Mouse (Mus musculus) liver, embryonic 11.5 days (tissue): ENCODE measurements around the gene Slc30a4. TPM values are rescaled to one million over a fixed set of nuclear protein-coding genes. Genes with fewer than 3 reads are reported as not detected.

Experiments used
- ATAC-seq: fragments of 200-750 bp; cut with Nextera tagmentation; replicated peaks from 2 replicates; pipeline ENCODE4 v1.8.0; 2017; ENCODE audit warnings: moderate number of reproducible peaks, mild to moderate bottlenecking, moderate TSS enrichment, moderate library complexity; ENCODE audit not compliant: low FRiP score
- DNase-seq: peaks from one replicate; pipeline ENCODE4 v3.0.0-alpha.2; 2017; ENCODE audit warnings: low spot score
- H3K27ac ChIP-seq: fragments of 300-500 bp; sonication (generic); 2 replicates; pipeline ENCODE4 v1.5.1; 2014; ENCODE audit warnings: mild to moderate bottlenecking, low read depth, low read length, control low read depth
- H3K27me3 ChIP-seq: fragments of 300-500 bp; sonication (generic); replicated peaks from 2 replicates; pipeline ENCODE4 v1.6.1; 2014; ENCODE audit warnings: low read length, mixed read lengths; ENCODE audit not compliant: control insufficient read depth, insufficient read depth
- H3K36me3 ChIP-seq: fragments of 300-500 bp; sonication (generic); 2 replicates; pipeline ENCODE4 v1.6.1; 2014; ENCODE audit warnings: mild to moderate bottlenecking, low read length, moderate library complexity, mixed read lengths; ENCODE audit not compliant: control insufficient read depth, insufficient read depth
- H3K4me1 ChIP-seq: fragments of 300-500 bp; sonication (generic); replicated peaks from 2 replicates; pipeline ENCODE4 v1.6.1; 2014; ENCODE audit warnings: low read length, mixed read lengths; ENCODE audit not compliant: control insufficient read depth, insufficient read depth
- H3K4me2 ChIP-seq: fragments of 300-500 bp; sonication (generic); 2 replicates; pipeline ENCODE4 v1.6.1; 2014; ENCODE audit warnings: mild to moderate bottlenecking, control low read depth, moderate library complexity
- H3K4me3 ChIP-seq: fragments of 300-500 bp; sonication (generic); 2 replicates; pipeline ENCODE4 v1.5.1; 2014; ENCODE audit warnings: low read depth, low read length, control low read depth
- H3K9ac ChIP-seq: fragments of 300-500 bp; sonication (generic); 2 replicates; pipeline ENCODE4 v1.6.1; 2014; ENCODE audit warnings: low read depth, low read length, control low read depth
- H3K9me3 ChIP-seq: fragments of 300-500 bp; sonication (generic); 2 replicates; pipeline ENCODE4 v1.6.1; 2016; ENCODE audit warnings: low read length, inconsistent platforms, mixed read lengths; ENCODE audit not compliant: control insufficient read depth
- WGBS: fragments of 180-500 bp; shearing (Covaris S2); extraction: QIAGEN DNeasy Blood & Tissue Kit; methylation state at CpG from one replicate; pipeline ENCODE4 v1.1.7; 2014; 5-methylcytosine and 5-hydroxymethylcytosine counted together
- polyA plus RNA-seq: library from polyadenylated mRNA; unstranded; fragments of >200 nt; fragmentation: Nextera tagmentation; extraction: Ambion mirVana; gene quantifications from 2 replicates; pipeline ENCODE4 v1.2.1, GENCODE M21; 2014

Gene Slc30a4
- polyA plus RNA-seq, 1 experiment from 2014 or later = 3.3 TPM

GRCm38 (mm10) chr2:122716301-122716842 lies 13.9 kb upstream of the Slc30a4 start:
- ATAC-seq (no peak), DNase-seq (no peak)
- H3K4me1 ChIP-seq = no peaks in the 10 kb centered on the region
- 60% methylated on average over 3 of the region's 3 CpGs for WGBS
- no peak overlapping the region for H3K4me2 ChIP-seq
- no peak overlapping the region for H3K4me3 ChIP-seq
- H3K9me3 ChIP-seq = no peaks in the 10 kb centered on the region
- no peak overlapping the region for H3K27ac ChIP-seq
- H3K36me3 ChIP-seq = no peaks in the 10 kb centered on the region
- H3K27me3 ChIP-seq = no peaks in the 10 kb centered on the region
- no peak overlapping the region for H3K9ac ChIP-seq

- DNase-seq = no peak
- no peaks in the 10 kb centered on the region for H3K36me3 ChIP-seq
- H3K9me3 ChIP-seq = no peaks in the 10 kb centered on the region
- no peak overlapping the region for H3K27ac ChIP-seq
- H3K4me3 ChIP-seq = no peak overlapping the region
- 71% methylated on average over 5 of the region's 5 CpGs for WGBS
- H3K9ac ChIP-seq = no peak overlapping the region
- no peak for ATAC-seq
- H3K4me1 ChIP-seq = no peaks in the 10 kb centered on the region
- H3K27me3 ChIP-seq = no peaks in the 10 kb centered on the region
- H3K4me2 ChIP-seq = no peak overlapping the region
Measured at GRCm38 (mm10) chr2:122715148-122715692, 12.8 kb upstream of the Slc30a4 start.

GRCm38 (mm10) chr2:122712848-122713247 lies 10.4 kb upstream of the Slc30a4 start:
- DNase-seq = no peak

GRCm38 (mm10) chr2:122711911-122712310 lies 9.4 kb upstream of the Slc30a4 start:
- ATAC-seq = no peak
- DNase-seq = no peak
- 51% methylated on average over 3 of the region's 3 CpGs for WGBS
- H3K27me3 ChIP-seq = no peaks in the 10 kb centered on the region
- no peak overlapping the region for H3K27ac ChIP-seq
- no peaks in the 10 kb centered on the region for H3K9me3 ChIP-seq
- no peak overlapping the region for H3K4me2 ChIP-seq
- no peak overlapping the region for H3K9ac ChIP-seq
- no peak overlapping the region for H3K4me3 ChIP-seq
- no peaks in the 10 kb centered on the region for H3K36me3 ChIP-seq
- H3K4me1 ChIP-seq = no peaks in the 10 kb centered on the region

More at GRCm38 (mm10) chr2:122712848-122713247, 10.4 kb upstream of the Slc30a4 start:
- no peak overlapping the region for H3K9ac ChIP-seq
- WGBS = 71% methylated on average over 2 of the region's 2 CpGs
- no peak for ATAC-seq
- no peaks in the 10 kb centered on the region for H3K36me3 ChIP-seq
- no peak overlapping the region for H3K4me3 ChIP-seq
- no peak overlapping the region for H3K27ac ChIP-seq
- no peaks in the 10 kb centered on the region for H3K9me3 ChIP-seq
- H3K27me3 ChIP-seq = no peaks in the 10 kb centered on the region
- no peaks in the 10 kb centered on the region for H3K4me1 ChIP-seq
- H3K4me2 ChIP-seq = no peak overlapping the region

GRCm38 (mm10) chr2:122709156-122709555 lies 6.7 kb upstream of the Slc30a4 start:
- no peak overlapping the region for H3K9ac ChIP-seq
- DNase-seq (no peak), ATAC-seq (no peak)
- H3K27me3 ChIP-seq = no peaks in the 10 kb centered on the region
- 85% methylated on average over 1 of the region's 1 CpGs for WGBS
- H3K4me2 ChIP-seq = no peak overlapping the region
- no peaks in the 10 kb centered on the region for H3K36me3 ChIP-seq
- H3K27ac ChIP-seq = no peak overlapping the region
- no peaks in the 10 kb centered on the region for H3K9me3 ChIP-seq
- H3K4me3 ChIP-seq = no peak overlapping the region
- H3K4me1 ChIP-seq = no peaks in the 10 kb centered on the region

- DNase-seq = no peak
- H3K4me1 ChIP-seq = no peaks in the 10 kb centered on the region
- H3K4me3 ChIP-seq = no peak overlapping the region
- no peak overlapping the region for H3K27ac ChIP-seq
- no peak for ATAC-seq
- no peaks in the 10 kb centered on the region for H3K9me3 ChIP-seq
- 50% methylated on average over 3 of the region's 3 CpGs for WGBS
- H3K9ac ChIP-seq = no peak overlapping the region
- H3K4me2 ChIP-seq = no peak overlapping the region
- 0 out of 2 replicates have a peak, but pooled peaks cover 2% of the 10 kb centered on the region for H3K27me3 ChIP-seq
- no peaks in the 10 kb centered on the region for H3K36me3 ChIP-seq
Measured at GRCm38 (mm10) chr2:122708080-122708479, 5.6 kb upstream of the Slc30a4 start.

- no peak overlapping the region for H3K4me3 ChIP-seq
- peaks cover 13% of the 10 kb centered on the region for H3K27me3 ChIP-seq
- H3K9ac ChIP-seq = no peak overlapping the region
- H3K9me3 ChIP-seq = no peaks in the 10 kb centered on the region
- H3K4me2 ChIP-seq = no peak overlapping the region
- no peak overlapping the region for H3K27ac ChIP-seq
- WGBS = 79% methylated on average over 2 of the region's 2 CpGs
- H3K36me3 ChIP-seq = no peaks in the 10 kb centered on the region
- H3K4me1 ChIP-seq = no peaks in the 10 kb centered on the region; the same call in 1 of the 2 replicates
- DNase-seq (no peak), ATAC-seq (no peak)
Measured at GRCm38 (mm10) chr2:122704572-122704971, 2.1 kb upstream of the Slc30a4 start.

GRCm38 (mm10) chr2:122701871-122702180 lies 637 bp downstream of the Slc30a4 start:
- Histone ChIP-seq H3K4me1 (no peaks in the 10 kb centered on the region; the same call in 1 of the 2 replicates), H3K9ac (peak overlapping the region; percentile 59), H3K4me3 (peak overlapping the region; percentile 62), H3K4me2 (peak overlapping the region; percentile 76), H3K27me3 (peaks cover 13% of the 10 kb centered on the region), H3K36me3 (no peaks in the 10 kb centered on the region), H3K27ac (no peak overlapping the region), H3K9me3 (no peaks in the 10 kb centered on the region)
- ATAC-seq (no peak), DNase-seq (no peak)
- under 1% methylated on average over 15 of the region's 15 CpGs for WGBS

- WGBS = 72% methylated on average over 8 of the region's 8 CpGs
- ATAC-seq (no peak), DNase-seq (no peak)
- Histone ChIP-seq H3K36me3 (no peaks in the 10 kb centered on the region), H3K4me3 (no peak overlapping the region), H3K4me2 (peak overlapping the region; percentile 76), H3K27ac (no peak overlapping the region), H3K9ac (no peak overlapping the region), H3K9me3 (no peaks in the 10 kb centered on the region), H3K27me3 (peaks cover 13% of the 10 kb centered on the region), H3K4me1 (no peaks in the 10 kb centered on the region; the same call in 1 of the 2 replicates)
Measured at GRCm38 (mm10) chr2:122701012-122701411, 1.5 kb downstream of the Slc30a4 start.
